Mouse (Mus musculus): ENCODE results near the gene Eya2.
"Not testable (repeated sequence)": the region's sequence is repeated elsewhere in the genome, so short reads cannot be mapped to it uniquely, and the experiment has no call there.

Eya2 gene

GRCm38 (mm10) chr2:165768805-165769358, 174.1 kb downstream of the Eya2 start:
- no peak for DNase-seq (ENCODE audit: extremely low read depth, low read depth, low spot score)

GRCm38 (mm10) chr2:165769375-165769948, 174.6 kb downstream of the Eya2 start:
- no peak for DNase-seq (ENCODE audit: extremely low read depth, low read depth, low spot score)

GRCm38 (mm10) chr2:165778927-165779326, 184.1 kb downstream of the Eya2 start:
- DNase-seq (ENCODE audit: extremely low read depth, low read depth, low spot score): peak; percentile 88

- DNase-seq (ENCODE audit: extremely low read depth, low read depth, low spot score): no peak
These were observed 187.5 kb downstream of the Eya2 start for GRCm38 (mm10) chr2:165782324-165782723.

GRCm38 (mm10) chr2:165785312-165786036, 190.6 kb downstream of the Eya2 start:
- no peak for DNase-seq (ENCODE audit: extremely low read depth, low read depth, low spot score)

- no peak for DNase-seq (ENCODE audit: extremely low read depth, low read depth, low spot score)
These were observed 191.6 kb downstream of the Eya2 start for GRCm38 (mm10) chr2:165786467-165786866.

- no peak for DNase-seq (ENCODE audit: extremely low read depth, low read depth, low spot score)
These were observed 193.2 kb downstream of the Eya2 start for GRCm38 (mm10) chr2:165788005-165788404.

- DNase-seq (ENCODE audit: extremely low read depth, low read depth, low spot score): peak; percentile 39
These were observed 194.0 kb downstream of the Eya2 start for GRCm38 (mm10) chr2:165788796-165789195.

GRCm38 (mm10) chr2:165789667-165790066, 194.8 kb downstream of the Eya2 start:
- DNase-seq (ENCODE audit: extremely low read depth, low read depth, low spot score): no peak

GRCm38 (mm10) chr2:165791026-165791425, 196.2 kb downstream of the Eya2 start:
- DNase-seq (ENCODE audit: extremely low read depth, low read depth, low spot score): no peak

- no peak for DNase-seq (ENCODE audit: extremely low read depth, low read depth, low spot score)
These were observed 196.8 kb downstream of the Eya2 start for GRCm38 (mm10) chr2:165791657-165792056.

- DNase-seq (ENCODE audit: extremely low read depth, low read depth, low spot score): no peak
These were observed 197.8 kb downstream of the Eya2 start for GRCm38 (mm10) chr2:165792431-165793282.

- no peak for DNase-seq (ENCODE audit: extremely low read depth, low read depth, low spot score)
These were observed 198.4 kb downstream of the Eya2 start for GRCm38 (mm10) chr2:165793283-165793638.

GRCm38 (mm10) chr2:165797876-165798275, 203.0 kb downstream of the Eya2 start:
- no peak for DNase-seq (ENCODE audit: extremely low read depth, low read depth, low spot score)

- not testable (repeated sequence) for DNase-seq (ENCODE audit: extremely low read depth, low read depth, low spot score)
These were observed 205.3 kb downstream of the Eya2 start for GRCm38 (mm10) chr2:165800174-165800573.

GRCm38 (mm10) chr2:165808179-165808975, 213.5 kb downstream of the Eya2 start:
- DNase-seq (ENCODE audit: extremely low read depth, low read depth, low spot score): no peak

GRCm38 (mm10) chr2:165809091-165809490, 214.3 kb downstream of the Eya2 start:
- DNase-seq (ENCODE audit: extremely low read depth, low read depth, low spot score): no peak

- DNase-seq (ENCODE audit: extremely low read depth, low read depth, low spot score): no peak
These were observed 215.2 kb downstream of the Eya2 start for GRCm38 (mm10) chr2:165809901-165810477.

- DNase-seq (ENCODE audit: extremely low read depth, low read depth, low spot score): no peak
These were observed 216.7 kb downstream of the Eya2 start for GRCm38 (mm10) chr2:165811536-165811935.

GRCm38 (mm10) chr2:165812889-165813288, 218.1 kb downstream of the Eya2 start:
- DNase-seq (ENCODE audit: extremely low read depth, low read depth, low spot score): no peak
